Comparison of ENCODE assay signal across 15 mouse cellular contexts in genomic region chr7:109850531-109850930, GRCm38 (mm10). TPM values are rescaled to one million over a fixed set of nuclear protein-coding genes. Genes with fewer than 3 reads are reported as not detected.
"Had no signal": no experiment of that assay in that cellular context is flagged by ENCODE, and none has a peak within 500 bp of the region (broad histone marks: within the 10 kb centered on the region; RNA-seq: fewer than 3 reads in every experiment).

No protein-coding gene starts in this region.

- H3K9ac ChIP-seq: liver, embryonic 14.5 days; neural tube, embryonic 12.5 days had no signal

- DNase-seq: kidney, adult 18-20 months; kidney, postnatal 10 days; kidney, postnatal 4 days; left cerebral cortex, postnatal 4 days; lung, adult 18-20 months; right cerebral cortex, adult 18-20 months; right cerebral cortex, postnatal 25 days; thymus, postnatal 4 days had no signal

- H3K4me2 ChIP-seq: neural tube, embryonic 12.5 days had no signal

- H3K27me3 ChIP-seq: neural tube, embryonic 12.5 days had no signal

- H3K9me3 ChIP-seq: neural tube, embryonic 12.5 days had no signal

- H3K4me3 ChIP-seq: layer of hippocampus, adult 2 months; myocyte; neural tube, embryonic 12.5 days had no signal

- H3K27ac ChIP-seq: layer of hippocampus, adult 2 months; liver, embryonic 14.5 days; neural tube, embryonic 12.5 days had no signal

RNA-seq across cellular contexts. Expression of gene Scube2, which starts 14.9 kb away (rescaled TPM):
- total RNA-seq: megakaryocyte-erythroid progenitor cell, adult 5-6 weeks had no signal
- polyA plus RNA-seq: liver, adult 2 months; myocyte; thymus, postnatal 0 days had no signal
